Mouse (Mus musculus) myocyte (in vitro differentiated cells): ENCODE results near the gene Inpp4b.

Source experiments
- E2F4 ChIP-seq: IDR thresholded peaks from one replicate; pipeline ENCODE4 v1.6.1; 2011; ENCODE audit warnings: mild to moderate bottlenecking, control low read depth, moderate library complexity; ENCODE audit not compliant: insufficient read depth
- MYOG ChIP-seq, 3 experiments: IDR thresholded peaks; one replicate each; pipeline ENCODE4 v1.6.1; 2011; ENCODE audit warnings: control low read depth in 2 of 3, low read depth in 2 of 3, mild to moderate bottlenecking in 2 of 3; ENCODE audit not compliant: insufficient read length in 2 of 3, control insufficient read depth in 1 of 3, insufficient read depth in 1 of 3
- POLR2A ChIP-seq: IDR thresholded peaks from one replicate; pipeline ENCODE4 v1.6.1; 2011; ENCODE audit warnings: low read depth, mild to moderate bottlenecking, control low read depth, moderate library complexity; ENCODE audit not compliant: insufficient read length
- REST ChIP-seq: IDR thresholded peaks from one replicate; pipeline ENCODE4 v1.6.1; 2011; ENCODE audit warnings: mild to moderate bottlenecking, control low read depth, moderate library complexity; ENCODE audit not compliant: insufficient read depth, insufficient read length
- TCF12 ChIP-seq: IDR thresholded peaks from one replicate; pipeline ENCODE4 v1.6.1; 2011; ENCODE audit warnings: mild to moderate bottlenecking, control low read depth; ENCODE audit not compliant: poor library complexity, insufficient read depth, severe bottlenecking

DNA sequence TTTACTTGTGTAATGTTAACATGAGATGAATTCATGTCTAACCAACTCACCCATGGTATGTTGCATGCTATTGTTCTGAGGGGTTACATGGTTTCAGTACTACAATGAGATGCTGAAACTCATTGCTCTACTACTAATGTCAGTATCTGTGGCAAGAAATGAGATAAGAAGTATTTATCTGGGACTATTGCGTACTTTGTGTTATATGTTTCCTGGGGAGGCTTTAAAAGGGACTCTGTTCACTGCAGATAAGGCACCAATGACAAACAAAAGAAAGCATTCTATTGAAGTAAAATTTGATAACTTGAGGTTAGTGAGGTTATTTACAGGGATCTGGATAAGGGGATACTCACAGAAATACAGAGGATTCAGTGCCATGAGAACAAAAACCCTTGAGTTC is 815.6 kb downstream of the Inpp4b start:
- TF ChIP-seq TCF12 (no peak), POLR2A (no peak), E2F4 (no peak), MYOG (IDR thresholded peaks at IDR 0.05; ENCODE audit: control insufficient read depth in 1 of 3, insufficient read depth in 1 of 3, insufficient read length in 2 of 3, low read depth in 2 of 3) (no peak), REST (no peak)
